Mouse (Mus musculus) frontal cortex, adult 2 months (tissue): Measurements from ENCODE around the gene Fam178b. TPM values are rescaled to one million over a fixed set of nuclear protein-coding genes. Genes with fewer than 3 reads are reported as not detected.
"Not testable (repeated sequence)": the region's sequence is repeated elsewhere in the genome, so short reads cannot be mapped to it uniquely, and the experiment has no call there.

Experiments used
- DNase-seq, 2 experiments: peaks; one replicate each; pipeline ENCODE4 v3.0.0; 2022; ENCODE audit warnings: low spot score in 1 of 2; ENCODE audit errors: extremely low spot score in 1 of 2
- polyA plus RNA-seq: library from polyadenylated mRNA; depleted of rRNA; stranded (reverse); fragments of >200 nt; gene quantifications from 2 replicates; pipeline ENCODE4 v1.2.3, GENCODE M21; 2012

Fam178b gene
- polyA plus RNA-seq, 1 experiment: 0.58 TPM

DNA sequence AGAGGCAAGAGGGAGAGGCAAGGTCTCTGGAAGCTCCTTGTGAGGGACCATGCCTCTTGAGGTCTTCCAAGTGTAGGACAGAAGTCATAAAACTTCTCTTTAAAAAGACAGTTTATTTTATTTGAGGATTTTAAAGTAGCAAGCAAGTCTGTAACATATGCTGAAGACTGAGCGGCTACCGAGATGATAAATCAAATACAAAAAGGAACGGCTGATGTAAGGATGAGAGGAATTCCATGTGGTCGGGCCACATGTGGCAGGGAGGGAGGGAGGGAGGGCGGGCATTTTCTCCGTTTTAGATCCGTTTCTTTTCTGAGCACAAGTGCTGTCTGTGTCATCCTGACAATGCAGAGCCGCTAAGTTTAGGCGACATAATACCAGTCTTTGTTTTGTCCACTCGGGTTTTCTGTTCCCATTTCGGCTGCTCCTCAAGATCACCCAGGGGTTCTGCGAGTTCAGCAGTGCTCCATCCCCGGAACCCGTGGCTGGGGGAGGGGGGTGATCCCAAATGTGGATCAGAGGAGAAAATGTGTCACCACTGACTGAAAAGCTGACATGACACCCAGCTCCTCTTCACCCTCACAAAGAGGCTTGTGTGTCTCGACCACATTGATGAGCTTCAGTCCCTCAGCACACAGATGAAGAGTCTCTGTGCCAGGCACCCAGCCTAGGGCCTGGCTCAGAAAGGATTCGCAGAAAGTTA, 10.2 kb downstream of the Fam178b start:
- no peak for DNase-seq

DNA sequence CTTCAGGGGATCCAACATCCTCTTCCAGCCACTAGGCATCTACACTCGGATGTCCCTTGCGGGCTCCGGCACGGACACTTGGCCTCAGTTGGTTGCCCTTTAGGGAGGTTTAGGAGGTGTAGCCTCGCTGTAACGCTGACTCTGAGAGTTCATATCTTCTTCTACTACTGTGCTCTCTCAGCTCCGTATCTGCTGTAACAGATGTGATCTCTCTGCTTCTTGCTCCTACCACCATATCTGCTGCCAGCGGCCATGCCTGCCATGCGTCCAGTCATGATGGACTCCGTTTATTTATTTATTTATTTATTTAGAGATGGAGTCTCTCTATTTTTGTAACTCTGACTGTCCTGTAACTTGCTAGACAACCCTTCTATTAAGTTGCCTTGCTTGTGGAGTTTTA, 11.7 kb downstream of the Fam178b start:
- DNase-seq: no peak

DNA sequence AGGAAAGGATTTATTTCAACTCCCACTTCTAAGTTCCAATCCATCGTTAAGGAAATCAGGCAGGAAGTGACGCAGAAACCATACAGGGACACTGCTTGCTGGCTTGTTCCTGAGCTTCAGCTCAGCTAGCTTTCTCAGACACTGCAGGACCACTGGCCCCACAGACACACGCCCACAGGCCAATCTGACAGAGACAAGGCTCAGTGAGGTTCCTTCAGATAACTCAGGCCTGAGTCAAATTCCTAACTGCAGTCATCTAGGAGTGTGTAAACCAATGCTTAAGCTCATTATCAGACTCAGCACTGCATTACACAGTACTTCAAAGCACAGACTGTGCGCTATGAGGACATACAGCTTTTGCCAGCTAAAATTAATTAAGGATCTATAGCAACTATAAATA, 12.7 kb downstream of the Fam178b start:
- DNase-seq: no peak

DNA sequence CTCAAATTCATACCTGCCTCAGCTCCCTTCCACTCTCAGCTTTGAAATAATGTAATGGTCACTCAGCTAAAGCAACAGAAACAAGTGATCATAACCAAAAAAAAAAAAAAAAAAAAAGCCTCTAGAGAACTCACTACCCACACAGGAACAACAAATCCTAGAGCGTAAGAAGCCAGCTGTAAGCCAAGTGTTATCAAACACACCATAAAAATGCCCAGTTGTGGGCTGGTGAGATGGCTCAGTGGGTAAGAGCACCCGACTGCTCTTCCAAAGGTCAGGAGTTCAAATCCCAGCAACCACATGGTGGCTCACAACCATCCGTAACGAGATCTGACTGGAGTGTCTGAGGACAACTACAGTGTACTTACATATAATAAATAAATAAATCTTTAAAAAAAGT, 15.0 kb downstream of the Fam178b start:
- not testable (repeated sequence) for DNase-seq

DNA sequence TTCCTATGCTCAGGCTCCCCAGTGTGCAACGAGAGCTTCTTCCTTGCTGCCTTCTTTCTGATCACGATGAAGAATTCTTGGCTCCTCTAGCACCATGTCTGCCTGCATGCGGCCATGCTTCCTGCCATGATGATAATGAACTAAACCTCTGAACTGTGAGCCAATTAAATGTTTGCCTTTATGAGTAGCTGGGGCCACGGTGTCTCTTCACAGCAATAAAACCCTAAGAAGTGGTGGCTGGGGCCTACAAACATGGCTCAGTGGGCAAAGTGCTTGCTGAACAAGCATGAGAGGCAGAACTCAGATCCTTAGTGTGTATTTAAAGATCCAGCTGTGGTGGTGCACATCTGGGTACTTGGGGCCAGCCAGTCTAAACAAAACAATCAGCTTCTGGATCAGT, 17.0 kb downstream of the Fam178b start:
- no peak for DNase-seq

DNA sequence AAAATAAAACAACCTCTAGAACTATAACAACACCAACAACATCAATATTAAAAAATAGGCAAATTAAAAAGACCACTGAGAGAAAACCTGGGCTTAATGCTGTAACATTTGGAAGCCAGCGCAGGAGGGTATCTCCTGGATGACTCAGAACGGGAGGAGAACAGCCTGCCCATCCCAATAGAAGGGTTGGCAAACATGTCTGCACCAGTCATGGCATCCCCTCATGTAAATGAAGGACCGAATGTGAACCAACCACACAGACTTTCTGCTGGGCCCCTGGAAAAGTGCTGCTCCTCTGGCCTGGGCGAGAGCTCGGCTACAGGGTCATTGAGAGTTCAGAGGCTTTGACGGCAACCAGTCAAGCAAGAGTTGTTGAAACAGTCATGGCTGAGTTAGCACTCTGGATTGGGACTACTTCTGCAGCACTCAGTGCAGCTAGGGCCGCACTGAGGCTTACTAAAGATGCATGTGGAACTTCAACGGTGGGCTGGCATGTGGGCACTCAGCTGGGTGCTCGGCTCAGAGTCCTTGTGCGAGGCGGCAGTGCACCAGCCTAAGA, 17.7 kb downstream of the Fam178b start:
- no peak for DNase-seq

DNA sequence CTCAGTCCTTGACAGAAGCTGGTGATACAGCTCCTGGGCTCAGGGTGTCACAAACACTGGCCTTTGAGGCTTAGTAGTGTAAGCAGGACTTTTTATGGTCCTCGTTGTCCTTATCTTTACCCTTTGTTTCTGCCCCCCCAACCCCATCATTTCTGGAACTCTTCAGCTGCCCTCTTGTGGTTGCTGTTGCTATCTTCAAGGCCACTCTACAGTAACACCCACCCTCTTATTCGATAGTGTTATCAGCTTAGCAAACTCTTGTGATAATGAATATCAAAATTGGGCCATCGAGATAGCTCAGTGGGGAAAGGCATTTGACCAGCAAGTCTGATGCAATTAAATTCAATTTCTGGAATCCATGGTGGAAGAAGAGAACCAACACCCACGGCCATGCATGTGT, 18.5 kb downstream of the Fam178b start:
- DNase-seq: peak in 1 of 2 experiments; percentile 48

DNA sequence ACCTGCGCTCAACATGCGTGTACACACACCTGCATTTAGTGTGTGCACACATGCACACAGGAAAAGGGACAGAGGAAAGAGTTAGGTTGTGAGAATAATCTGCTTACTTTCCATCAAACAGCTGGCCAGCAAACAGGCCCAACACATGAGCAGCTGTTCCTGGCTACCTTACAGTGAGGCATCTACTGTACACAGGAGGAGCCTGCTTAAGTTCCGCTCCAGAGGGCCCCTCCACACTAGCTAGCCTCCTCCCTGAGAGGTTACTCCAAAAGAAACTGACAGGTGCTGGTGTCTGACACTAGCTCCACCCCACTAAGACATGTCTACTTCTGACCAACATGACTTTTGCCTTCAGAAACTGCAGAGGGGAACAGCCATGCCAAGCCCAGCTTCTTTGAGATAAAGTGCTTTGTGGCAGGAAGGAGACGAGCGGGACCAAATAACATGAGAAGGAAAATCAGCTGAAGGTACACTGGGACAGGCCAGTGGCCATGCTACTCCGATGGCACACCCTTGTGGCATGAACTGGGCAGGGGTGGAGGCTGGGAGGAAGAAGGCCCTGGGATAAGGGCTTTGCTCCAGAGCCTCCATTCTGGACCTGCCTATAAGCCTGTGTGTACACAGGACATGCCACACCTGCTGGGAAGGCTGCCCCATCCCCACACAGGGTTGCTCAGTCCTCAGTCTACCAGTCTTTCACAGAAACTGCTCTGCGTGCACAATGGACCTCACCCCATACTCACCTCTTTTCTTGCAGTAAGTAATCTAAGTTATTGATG, 24.2 kb downstream of the Fam178b start:
- no peak for DNase-seq

DNA sequence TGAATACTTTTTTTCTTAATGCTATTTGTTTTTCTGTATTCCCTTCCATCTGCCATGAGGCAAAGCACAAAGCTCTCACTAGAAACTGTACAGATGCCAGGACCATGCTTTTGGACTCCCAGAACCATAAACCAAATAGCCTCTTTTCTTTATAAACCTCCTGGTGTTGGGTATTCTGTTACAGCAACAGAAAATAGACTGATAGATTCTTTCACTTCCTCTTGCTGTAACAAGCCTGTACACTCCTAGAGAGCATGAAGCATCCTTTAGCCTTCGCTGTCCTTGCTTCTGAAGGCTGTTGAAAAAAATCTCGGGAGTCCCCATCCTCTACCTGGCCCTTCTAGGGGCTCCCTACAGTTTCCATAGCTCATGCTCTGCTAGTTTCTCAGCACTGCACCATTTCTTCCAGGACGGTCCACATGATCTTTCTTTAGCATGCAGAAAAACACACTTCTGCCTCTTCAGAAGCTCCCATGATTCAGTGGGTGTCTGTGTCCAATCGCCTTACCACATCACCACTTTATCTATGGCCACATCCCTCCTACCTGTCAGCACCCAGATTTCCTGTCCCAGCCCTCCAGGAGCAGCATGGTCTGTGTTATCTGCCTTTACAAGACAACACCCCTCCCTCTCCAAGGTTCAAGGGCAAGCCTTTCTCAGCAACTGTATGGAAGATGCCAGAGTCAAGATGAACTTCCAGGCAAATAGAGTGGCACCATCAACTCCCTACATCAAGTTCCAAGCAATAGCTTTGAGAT, 25.1 kb downstream of the Fam178b start:
- DNase-seq: no peak

DNA sequence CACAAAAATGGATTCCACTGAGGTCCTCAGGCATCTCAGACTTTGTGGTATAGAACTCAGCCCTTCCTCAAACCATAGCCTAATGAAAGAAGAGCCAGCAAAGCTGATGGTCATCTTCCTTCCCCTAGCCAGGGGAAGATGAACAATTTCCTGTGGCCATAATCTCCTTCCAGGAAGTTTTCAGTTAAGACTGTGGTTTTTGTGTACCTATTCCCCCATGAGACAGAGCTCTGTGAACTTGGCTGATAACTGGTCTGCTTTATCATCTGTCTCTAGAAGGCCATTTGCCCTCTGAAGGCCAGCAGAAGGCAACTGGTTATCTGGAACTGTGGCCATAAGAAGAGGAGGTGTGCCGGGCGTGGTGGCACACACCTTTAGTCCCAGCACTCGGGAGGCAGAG, 26.8 kb downstream of the Fam178b start:
- no peak for DNase-seq

DNA sequence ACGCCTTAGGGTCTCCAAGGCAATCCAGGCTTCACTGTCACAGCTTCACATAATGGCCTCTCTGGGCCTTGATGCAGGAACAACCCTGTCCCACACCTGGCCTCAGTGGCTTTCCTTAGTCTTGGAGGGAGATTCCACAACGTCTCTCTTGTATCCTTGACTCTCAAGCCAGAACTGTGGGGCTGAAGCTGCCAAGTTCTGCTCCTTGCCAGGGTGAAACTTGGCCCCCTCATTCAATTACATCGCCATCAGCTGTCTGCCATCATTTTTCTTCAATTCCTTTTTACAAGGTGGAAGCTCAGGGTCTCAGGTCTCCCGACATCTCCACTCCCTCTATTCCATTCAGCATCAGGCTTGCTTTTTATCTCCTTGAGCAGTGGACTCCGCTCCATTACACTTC, 27.9 kb downstream of the Fam178b start:
- no peak for DNase-seq

DNA sequence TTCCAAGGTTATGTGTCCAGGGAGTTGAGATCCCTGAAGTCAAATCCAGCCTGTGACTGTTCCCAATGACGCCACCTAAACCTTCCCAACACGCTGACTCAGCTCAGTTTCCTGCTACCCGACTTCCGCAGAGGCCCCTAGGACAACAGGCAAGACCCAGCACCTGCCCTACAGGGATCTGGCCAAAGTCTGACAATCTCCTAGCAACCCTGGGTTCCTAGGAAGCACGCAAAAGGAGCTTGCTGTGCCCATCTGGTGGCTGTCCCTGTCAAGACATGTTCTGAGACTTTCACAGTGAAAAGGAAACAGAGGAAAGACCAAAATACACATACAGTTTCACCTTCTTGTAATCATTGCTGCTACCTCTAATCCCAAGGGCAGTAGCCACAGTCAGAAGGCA, 35.4 kb downstream of the Fam178b start:
- no peak for DNase-seq

DNA sequence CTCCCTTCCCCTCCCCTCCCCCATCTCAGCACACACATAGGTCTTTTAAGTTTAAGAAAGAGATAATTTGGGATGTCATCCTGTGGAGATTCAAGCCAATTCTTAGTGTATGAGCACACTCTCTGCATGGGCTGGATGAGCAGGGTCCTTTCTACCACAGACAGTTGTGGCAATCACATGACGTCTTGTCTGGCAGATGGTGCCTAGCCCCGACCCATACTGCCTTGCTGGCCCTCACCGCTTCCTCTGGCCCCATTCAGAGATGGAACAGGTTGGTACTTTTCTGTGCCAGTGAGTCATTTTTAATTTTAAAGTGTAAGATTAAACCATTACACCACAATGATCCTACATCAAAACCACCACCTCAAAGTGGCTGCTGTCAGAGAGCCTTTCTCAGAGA, 36.7 kb downstream of the Fam178b start:
- DNase-seq: no peak

DNA sequence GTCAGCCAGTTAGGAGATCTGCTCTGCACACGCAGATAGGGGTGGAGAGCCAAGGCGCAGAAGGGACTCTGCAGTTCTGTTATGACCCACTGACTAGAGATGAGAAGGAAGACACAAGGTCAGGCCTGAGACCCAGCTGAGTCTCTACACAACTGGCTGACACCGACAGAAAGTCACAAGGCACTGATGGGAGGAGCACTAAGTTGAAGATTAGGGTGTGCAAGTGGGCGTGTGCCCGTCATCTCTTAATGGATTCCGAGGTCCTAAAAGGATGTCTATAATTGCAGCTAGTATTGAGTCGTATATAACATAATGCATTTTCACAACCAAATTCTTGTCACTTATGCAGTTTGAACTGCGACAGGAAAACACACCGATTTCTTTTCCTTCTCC, 38.4 kb downstream of the Fam178b start:
- no peak for DNase-seq

DNA sequence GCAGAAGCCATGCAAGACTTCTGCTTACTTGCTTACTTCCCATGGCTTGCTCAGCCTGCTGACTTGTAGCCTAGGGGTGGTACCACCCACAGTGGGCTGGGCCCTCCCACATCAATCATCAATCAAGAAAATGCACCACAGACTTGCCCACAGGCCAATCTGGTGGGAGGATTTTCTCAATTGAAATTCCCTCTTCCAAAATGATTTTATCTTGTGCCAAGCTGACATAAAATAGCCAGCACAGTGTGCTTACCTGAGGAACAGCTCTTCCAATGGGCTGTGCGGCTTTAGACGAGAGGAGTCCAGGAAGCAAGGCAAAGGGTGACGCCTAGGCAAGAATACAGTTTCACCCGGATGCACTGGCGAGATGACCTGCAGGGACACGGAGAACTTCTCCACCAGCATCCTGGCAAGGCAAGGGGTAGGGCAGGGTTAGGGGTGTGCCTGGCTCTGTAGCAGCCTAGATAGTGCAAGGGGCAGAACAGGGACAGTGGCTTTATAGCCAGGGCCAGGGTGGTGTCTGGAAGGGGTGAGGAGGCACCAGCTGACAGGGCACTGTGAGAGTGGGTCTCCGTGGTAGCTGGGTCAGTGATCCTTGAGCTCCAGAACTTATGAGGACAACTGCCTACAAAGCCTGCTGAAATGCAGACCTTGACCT, 38.9 kb downstream of the Fam178b start:
- DNase-seq: no peak

DNA sequence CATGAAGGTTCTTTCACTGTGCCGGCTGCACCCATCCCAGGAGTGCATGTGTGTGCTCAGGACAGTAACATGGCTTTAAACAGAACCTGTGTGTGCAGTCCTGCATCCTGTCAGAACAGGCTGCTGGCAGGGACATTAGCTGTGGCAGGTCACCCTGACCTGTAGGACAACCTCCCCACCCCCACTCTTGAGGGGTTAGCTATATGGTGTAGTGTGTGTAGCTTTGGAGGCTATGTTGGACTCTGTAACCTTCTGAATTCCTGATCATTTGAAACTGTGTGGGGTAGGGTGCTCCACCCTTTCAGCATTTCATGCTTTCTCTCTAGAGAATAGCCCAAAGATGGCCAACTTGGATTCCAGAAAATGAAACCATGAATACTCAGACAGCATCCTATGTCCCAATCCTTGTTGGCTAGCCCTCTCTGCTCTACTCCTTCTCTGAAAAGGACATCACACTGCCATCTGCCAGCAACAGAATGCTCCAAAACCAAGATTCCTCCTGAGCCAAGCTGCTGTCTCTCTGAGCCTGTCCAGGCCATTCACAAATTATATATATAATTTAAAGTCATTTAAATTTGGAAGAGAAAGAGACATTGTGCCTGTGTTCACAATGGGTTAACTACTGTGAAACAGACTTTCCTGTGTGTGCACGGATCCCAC, 47.0 kb downstream of the Fam178b start:
- no peak for DNase-seq

DNA sequence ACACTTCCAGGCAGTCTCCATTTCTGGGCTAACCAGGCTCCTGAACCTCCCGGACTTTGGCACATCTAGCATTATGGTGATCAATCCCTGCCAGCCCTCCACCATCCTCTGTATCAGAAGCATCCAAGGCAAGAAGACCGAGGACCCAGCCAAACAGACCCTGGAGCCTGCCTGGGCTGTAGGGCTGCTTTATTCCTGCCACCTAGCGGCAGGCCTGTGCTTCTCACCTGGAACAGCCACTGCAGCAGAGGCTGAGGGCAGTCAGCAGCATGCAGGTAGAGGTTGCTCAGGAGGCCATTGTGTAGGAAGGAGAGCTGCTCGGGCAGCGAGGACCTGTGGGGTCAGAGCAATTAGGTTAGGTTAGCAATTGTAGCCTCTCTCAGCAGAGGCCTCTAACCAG, 48.0 kb downstream of the Fam178b start:
- peak in 1 of 2 experiments; percentile 77 for DNase-seq

DNA sequence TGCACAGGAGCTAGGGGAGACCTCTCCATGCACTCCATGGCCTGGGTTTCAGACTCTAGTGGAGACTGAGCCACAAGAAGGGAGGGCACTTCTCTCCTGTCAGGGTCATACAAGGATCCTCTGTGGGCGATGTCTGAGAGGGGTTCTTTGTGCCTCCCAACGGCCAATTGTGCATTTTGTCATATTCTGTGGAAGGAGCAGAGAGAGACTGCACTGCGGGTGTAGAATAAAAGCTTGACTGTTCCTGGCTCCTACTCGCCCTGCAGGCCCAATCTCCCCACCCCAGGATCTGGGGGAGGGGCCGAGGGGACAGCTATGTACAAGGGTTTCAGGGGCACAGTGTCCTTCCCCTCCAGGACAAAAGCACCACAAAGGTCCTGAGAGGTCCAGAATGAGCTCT, 49.1 kb downstream of the Fam178b start:
- DNase-seq: no peak

DNA sequence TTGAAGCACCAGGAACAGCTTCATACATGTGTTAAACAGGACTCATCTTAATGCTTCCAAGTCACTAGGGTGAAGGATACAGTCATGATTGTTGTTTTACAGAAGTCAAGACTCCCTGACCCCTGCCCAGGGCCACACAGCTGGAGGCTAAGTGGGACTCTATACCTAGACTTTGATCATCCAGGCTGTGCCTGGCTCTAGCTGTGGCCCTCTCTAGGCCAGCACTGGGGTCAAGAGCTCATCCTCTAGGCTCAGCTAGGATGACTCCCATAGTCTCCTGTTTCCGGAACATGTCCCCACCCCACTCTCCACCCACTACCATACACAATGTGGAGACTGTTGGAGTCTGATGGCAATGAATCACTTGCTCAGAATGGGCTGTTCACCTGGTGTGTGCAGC, 50.1 kb downstream of the Fam178b start:
- no peak for DNase-seq

DNA sequence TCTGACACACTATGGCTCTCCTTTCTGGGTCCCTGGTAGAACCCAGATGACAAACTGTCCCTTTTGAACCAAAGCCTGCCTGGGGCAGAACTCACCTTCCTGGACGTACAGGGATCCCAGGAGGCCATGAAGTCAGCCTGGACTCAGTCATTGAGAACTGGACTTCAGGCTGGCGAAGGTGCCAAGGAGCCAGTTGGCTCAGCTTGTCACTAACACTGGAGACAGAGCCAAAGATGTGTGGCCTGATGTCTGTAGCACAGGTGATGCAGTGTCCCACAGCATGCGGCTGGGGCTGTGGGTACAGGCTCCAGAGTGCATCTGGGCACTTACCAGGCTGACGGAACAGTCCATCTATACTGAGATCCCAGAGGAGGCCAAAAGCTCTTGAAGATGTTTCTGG, 50.9 kb downstream of the Fam178b start:
- DNase-seq: no peak
